Mouse (Mus musculus) liver, postnatal 0 days (tissue): ENCODE results near the gene Sept3.

Source experiments
- CTCF ChIP-seq: sonication (generic); IDR thresholded peaks from 2 replicates; pipeline ENCODE4 v1.5.1; 2016; ENCODE audit warnings: antibody characterized with exemption, low read depth
- EP300 ChIP-seq: IDR thresholded peaks from 2 replicates; pipeline ENCODE4 v1.6.1; 2016; ENCODE audit warnings: antibody characterized with exemption, low read depth, mild to moderate bottlenecking

- TF ChIP-seq CTCF, result no peak
- TF ChIP-seq EP300, result no peak
Observed at GRCm38 (mm10) chr15:82317839-82318238, 43.1 kb downstream of the Sept3 start.
